Mouse (Mus musculus): ENCODE data around the gene Fis1. TPM values are rescaled to one million over a fixed set of nuclear protein-coding genes. Genes with fewer than 3 reads are reported as not detected.

Fis1 gene
- total and polyA plus RNA-seq, 3 experiments, result 142 to 207 (median 152) TPM

GRCm38 (mm10) chr5:136936750-136937149, 16.3 kb upstream of the Fis1 start:
- dilution Hi-C loops (cut with MboI; ENCODE audit: extremely low pct_ligation_motif_present, extremely low pct_unique_long_range_greater_than_20kb, low sequenced_read_pairs), result no loop called here
- Histone ChIP-seq H3K4me1 (ENCODE audit: control insufficient read depth in 1 of 2, insufficient read depth in 2 of 2) (peaks cover 3 to 5% of the 10 kb centered on the region in 2 experiments; a peak in 3 of 4 replicates), H3K4me2 (ENCODE audit: insufficient read depth, low read depth, poor library complexity, severe bottlenecking) (no peak overlapping the region)

DNA sequence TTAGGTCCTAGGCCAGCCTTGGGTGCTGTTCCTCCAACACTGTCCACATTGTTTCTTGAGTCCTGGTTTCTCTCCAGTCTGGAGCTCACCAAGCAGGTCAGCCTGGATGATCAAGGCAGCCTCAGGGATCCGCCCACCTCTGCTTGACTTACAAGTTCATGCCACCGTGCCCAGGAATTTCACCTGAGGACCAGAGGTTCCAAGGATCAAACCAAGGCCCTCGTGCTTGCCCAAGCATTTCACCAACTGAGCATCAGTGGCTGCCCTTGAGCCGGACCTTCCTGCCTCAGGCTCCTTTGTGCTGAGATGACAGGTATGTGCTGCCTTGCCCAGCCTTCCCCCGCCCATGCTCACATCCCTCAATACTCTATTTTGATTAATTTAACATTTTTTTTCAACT, 15.5 kb upstream of the Fis1 start:
- Histone ChIP-seq H3K9me3 (replicated peaks; ENCODE audit: low read length) (peaks cover 4% of the 10 kb centered on the region), H3K79me2 (replicated peaks; ENCODE audit: control insufficient read depth, extremely low read depth, insufficient read depth, poor library complexity, severe bottlenecking) (no peaks in the 10 kb centered on the region), H3K27ac (ENCODE audit: insufficient read depth, low read depth) (no peak overlapping the region), H3K9ac (ENCODE audit: insufficient read depth, low read depth) (no peak overlapping the region), H3K36me3 (replicated peaks in 1 of 2; ENCODE audit: control insufficient read depth in 1 of 2, insufficient read depth in 1 of 2, low read length in 1 of 2) (peaks cover 0 to 2% of the 10 kb centered on the region in 2 experiments), H3K4me1 (ENCODE audit: control insufficient read depth in 1 of 2, insufficient read depth in 2 of 2) (peaks cover 5 to 11% of the 10 kb centered on the region in 2 experiments), H3K27me3 (replicated peaks) (no peaks in the 10 kb centered on the region), H3K4me3 (replicated peaks in 1 of 3; ENCODE audit: low read depth in 2 of 3, low read length in 2 of 3, poor library complexity in 1 of 3) (no peak overlapping the region), H3K4me2 (ENCODE audit: insufficient read depth, low read depth, poor library complexity, severe bottlenecking) (no peak overlapping the region)
- dilution Hi-C loops (cut with MboI; ENCODE audit: extremely low pct_ligation_motif_present, extremely low pct_unique_long_range_greater_than_20kb, low sequenced_read_pairs), result no loop called here
- TF ChIP-seq ZNF384 (IDR thresholded peaks at IDR 0.05; ENCODE audit: low read depth, low read length) (no peak), ZMIZ1 (IDR thresholded peaks at IDR 0.05; ENCODE audit: low read depth, low read length) (no peak), BHLHE40 (IDR thresholded peaks at IDR 0.05; ENCODE audit: low read depth, low read length) (no peak), MAX (IDR thresholded peaks at IDR 0.05; ENCODE audit: low read length) (no peak), NRF1 (IDR thresholded peaks at IDR 0.05; ENCODE audit: low read depth, low read length) (no peak), ZC3H11A (IDR thresholded peaks at IDR 0.05; ENCODE audit: low read depth, low read length) (no peak), RCOR1 (conservative IDR thresholded peaks at IDR 0.05; ENCODE audit: low read depth, low read length) (no peak), MXI1 (IDR thresholded peaks at IDR 0.05; ENCODE audit: low read depth, low read length) (no peak), ZKSCAN1 (IDR thresholded peaks at IDR 0.05; ENCODE audit: borderline replicate concordance, low read depth, low read length) (no peak), ETS1 (conservative IDR thresholded peaks at IDR 0.05; ENCODE audit: low read depth, low read length) (no peak), TCF12 (IDR thresholded peaks at IDR 0.05; ENCODE audit: low read depth, low read length) (no peak), PAX5 (IDR thresholded peaks at IDR 0.05; ENCODE audit: low read length) (no peak), MEF2A (IDR thresholded peaks at IDR 0.05; ENCODE audit: borderline replicate concordance, low read depth, low read length) (no peak)
- DNase-seq (ENCODE audit: extremely low read depth), result no peak
- in situ Hi-C loops (cut with MboI; ENCODE audit: low pct_ligation_motif_present, low pct_unique_long_range_greater_than_20kb, low sequenced_read_pairs), result no loop called here

More at GRCm38 (mm10) chr5:136936750-136937149, 16.3 kb upstream of the Fis1 start:
- no peak for DNase-seq (ENCODE audit: extremely low read depth)
- H3K9me3 ChIP-seq (replicated peaks; ENCODE audit: low read length), result peaks cover 4% of the 10 kb centered on the region
- peaks cover 0 to 2% of the 10 kb centered on the region in 2 experiments for H3K36me3 ChIP-seq (replicated peaks in 1 of 2; ENCODE audit: control insufficient read depth in 1 of 2, insufficient read depth in 1 of 2, low read length in 1 of 2)
- H3K27ac ChIP-seq (ENCODE audit: insufficient read depth, low read depth), result no peak overlapping the region
- no peaks in the 10 kb centered on the region for H3K27me3 ChIP-seq (replicated peaks)
- TF ChIP-seq MXI1 (IDR thresholded peaks at IDR 0.05; ENCODE audit: low read depth, low read length) (no peak), E2F4 (IDR thresholded peaks at IDR 0.05; ENCODE audit: insufficient replicate concordance, low read depth, low read length) (no peak), IRF4 (IDR thresholded peaks at IDR 0.05; ENCODE audit: low read depth, low read length) (no peak), MYC (IDR thresholded peaks at IDR 0.05; ENCODE audit: low read depth, low read length) (no peak), TCF12 (IDR thresholded peaks at IDR 0.05; ENCODE audit: low read depth, low read length) (no peak), HCFC1 (IDR thresholded peaks at IDR 0.05; ENCODE audit: low read depth, low read length) (no peak), POLR2A (IDR thresholded peaks at IDR 0.05; ENCODE audit: low read depth, low read length) (no peak), SIN3A (IDR thresholded peaks at IDR 0.05; ENCODE audit: low read length) (no peak), USF1 (IDR thresholded peaks at IDR 0.05; ENCODE audit: low read depth, low read length) (no peak), NELFE (IDR thresholded peaks at IDR 0.05; ENCODE audit: low read depth, low read length) (no peak), CHD1 (IDR thresholded peaks at IDR 0.05; ENCODE audit: low read depth, low read length) (no peak), CTCF (conservative IDR thresholded peaks at IDR 0.05 in 1 of 2, IDR thresholded peaks at IDR 0.05 in 1 of 2; ENCODE audit: low read depth in 2 of 2, low read length in 2 of 2) (no peak), ZNF384 (IDR thresholded peaks at IDR 0.05; ENCODE audit: low read depth, low read length) (no peak), PAX5 (IDR thresholded peaks at IDR 0.05; ENCODE audit: low read length) (no peak), ELF1 (IDR thresholded peaks at IDR 0.05; ENCODE audit: low read depth, low read length) (no peak), POLR2AphosphoS2 (IDR thresholded peaks at IDR 0.05; ENCODE audit: low read depth, low read length) (no peak), ZC3H11A (IDR thresholded peaks at IDR 0.05; ENCODE audit: low read depth, low read length) (no peak), JUND (conservative IDR thresholded peaks at IDR 0.05; ENCODE audit: low read depth, low read length) (no peak)
- in situ Hi-C loops (cut with MboI; ENCODE audit: low pct_ligation_motif_present, low pct_unique_long_range_greater_than_20kb, low sequenced_read_pairs), result no loop called here
- no peak overlapping the region for H3K9ac ChIP-seq (ENCODE audit: insufficient read depth, low read depth)
- no peak overlapping the region for H3K4me3 ChIP-seq (replicated peaks in 1 of 3; ENCODE audit: low read depth in 2 of 3, low read length in 2 of 3, poor library complexity in 1 of 3)
- H3K79me2 ChIP-seq (replicated peaks; ENCODE audit: control insufficient read depth, extremely low read depth, insufficient read depth, poor library complexity, severe bottlenecking), result no peaks in the 10 kb centered on the region
